Mouse (Mus musculus) G1E (cell line): Measurements from ENCODE around the gene Defb7.

Experiments
- CTCF ChIP-seq: IDR thresholded peaks from 2 replicates; pipeline ENCODE4 v1.5.1; 2012; ENCODE audit warnings: low read depth, low read length, inconsistent platforms, mixed read lengths
- GATA1 ChIP-seq: IDR thresholded peaks from 2 replicates; pipeline ENCODE4 v1.6.1; 2012; ENCODE audit warnings: borderline replicate concordance, low read length, inconsistent platforms, mixed read lengths
- TAL1 ChIP-seq: conservative IDR thresholded peaks from 2 replicates; pipeline ENCODE4 v1.6.1; 2012; ENCODE audit warnings: low read depth, low read length, inconsistent platforms, mixed read lengths

DNA sequence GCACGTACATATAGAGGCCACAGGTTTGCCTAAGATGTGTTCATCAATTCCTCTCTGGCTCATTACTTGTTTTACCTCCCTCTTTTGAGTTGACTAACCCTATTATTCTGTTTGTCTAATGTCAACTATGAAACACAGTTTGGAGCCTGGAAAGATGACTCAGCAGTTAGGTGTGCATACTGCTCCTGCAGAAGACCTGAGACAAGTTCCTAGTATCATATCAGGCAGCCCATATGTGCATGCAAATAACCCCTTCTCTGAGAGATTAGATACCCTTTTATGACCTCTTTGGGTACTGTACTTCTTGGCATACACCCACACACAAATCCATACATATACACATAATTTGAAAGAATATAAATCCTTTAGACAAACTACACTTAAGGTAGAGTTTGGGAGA is 48.5 kb upstream of the Defb7 start:
- TF ChIP-seq CTCF (no peak), GATA1 (no peak), TAL1 (no peak)
